Mouse (Mus musculus) ES-E14 (cell line): ENCODE results near the gene Ifnb1. TPM values are rescaled to one million over a fixed set of nuclear protein-coding genes. Genes with fewer than 3 reads are reported as not detected.

Source experiments
- DNase-seq: peaks from one replicate; pipeline ENCODE4 v3.0.0-alpha.2; 2013; ENCODE audit warnings: low read depth, low spot score
- H3K27ac ChIP-seq: 2 replicates; pipeline ENCODE4 v1.5.1; 2012; ENCODE audit warnings: low read depth, mild to moderate bottlenecking, low read length, moderate library complexity, mixed read lengths; ENCODE audit not compliant: poor library complexity, insufficient read depth, severe bottlenecking
- H3K36me3 ChIP-seq: 2 replicates; pipeline ENCODE4 v1.6.1; 2012; ENCODE audit warnings: mild to moderate bottlenecking, low read length, moderate library complexity, mixed read lengths; ENCODE audit not compliant: control insufficient read depth, poor library complexity, insufficient read depth, severe bottlenecking
- H3K4me1 ChIP-seq, 2 experiments: fragments of 150-350 bp in 1 of 2; sonication (generic) in 1 of 2; 2 replicates each; pipeline ENCODE4 v1.6.1; 2012; ENCODE audit warnings: low read length in 2 of 2, mild to moderate bottlenecking in 1 of 2, mixed read lengths in 1 of 2; ENCODE audit not compliant: control insufficient read depth in 2 of 2, insufficient read depth in 2 of 2, poor library complexity in 1 of 2
- H3K4me3 ChIP-seq, 2 experiments: fragments of 150-350 bp in 1 of 2; sonication (generic) in 1 of 2; 2 replicates each; pipeline ENCODE4 v1.5.1; 2012; ENCODE audit warnings: low read length in 2 of 2, low read depth in 1 of 2, mild to moderate bottlenecking in 1 of 2, mixed read lengths in 1 of 2; ENCODE audit not compliant: insufficient read depth in 1 of 2, poor library complexity in 1 of 2, severe bottlenecking in 1 of 2
- H3K9ac ChIP-seq: 2 replicates; pipeline ENCODE4 v1.6.1; 2012; ENCODE audit warnings: low read depth, mild to moderate bottlenecking, low read length, mixed read lengths; ENCODE audit not compliant: poor library complexity, insufficient read depth, severe bottlenecking
- H3K9me3 ChIP-seq: fragments of 150-350 bp; sonication (generic); 2 replicates; pipeline ENCODE4 v1.6.1; 2012; ENCODE audit warnings: low read depth, mild to moderate bottlenecking, low read length; ENCODE audit not compliant: control insufficient read depth, insufficient read depth
- CHD2 ChIP-seq: IDR thresholded peaks from 2 replicates; pipeline ENCODE4 v1.6.1; 2014; ENCODE audit warnings: mild to moderate bottlenecking, low read depth, low read length, inconsistent platforms
- HCFC1 ChIP-seq: IDR thresholded peaks from 2 replicates; pipeline ENCODE4 v1.6.1; 2012; ENCODE audit warnings: low read length, inconsistent platforms, borderline replicate concordance; ENCODE audit not compliant: insufficient read depth
- MAFK ChIP-seq: IDR thresholded peaks from 2 replicates; pipeline ENCODE4 v1.6.1; 2014; ENCODE audit warnings: mild to moderate bottlenecking, low read depth, low read length, inconsistent platforms; ENCODE audit not compliant: insufficient read depth
- ZC3H11A ChIP-seq: IDR thresholded peaks from 2 replicates; pipeline ENCODE4 v1.6.1; 2012; ENCODE audit warnings: low read depth, mild to moderate bottlenecking, inconsistent platforms, low read length, borderline replicate concordance
- ZNF384 ChIP-seq: IDR thresholded peaks from 2 replicates; pipeline ENCODE4 v1.6.1; 2012; ENCODE audit warnings: low read depth, low read length, inconsistent platforms
- in situ Hi-C, 2 experiments: fragments of 600-800 bp; cut with MboI; formaldehyde crosslinking; loops; one replicate each; pipeline ENCODE4 v1.15.1; 2025; ENCODE audit warnings: low sequenced_read_pairs in 2 of 2, inconsistent platforms in 1 of 2; ENCODE audit not compliant: unreplicated experiment in 2 of 2
- total RNA-seq: library from RNA; depleted of rRNA; stranded (reverse); fragments of 300-350 nt; gene quantifications from 2 replicates; pipeline ENCODE4 v1.2.3, GENCODE M21; 2012

The Ifnb1 gene
- total RNA-seq, 1 experiment = not detected

GRCm38 (mm10) chr4:88496321-88497018 lies 26.1 kb downstream of the Ifnb1 start:
- H3K36me3 ChIP-seq = no peaks in the 10 kb centered on the region
- no peaks in the 10 kb centered on the region for H3K9me3 ChIP-seq
- no peak overlapping the region for H3K9ac ChIP-seq
- DNase-seq = no peak
- TF ChIP-seq ZC3H11A (no peak), CHD2 (no peak), MAFK (no peak)
- H3K4me1 ChIP-seq = no peaks in the 10 kb centered on the region
- H3K27ac ChIP-seq = no peak overlapping the region
- no peak overlapping the region for H3K4me3 ChIP-seq
- in situ Hi-C loops = no loop called here

GRCm38 (mm10) chr4:88489622-88490021 lies 33.0 kb downstream of the Ifnb1 start:
- TF ChIP-seq CHD2 = no peak
- no peak for TF ChIP-seq HCFC1
- no peak for TF ChIP-seq ZC3H11A
- no peak for TF ChIP-seq ZNF384
- TF ChIP-seq MAFK = no peak
- no peak overlapping the region for H3K27ac ChIP-seq
- no peaks in the 10 kb centered on the region for H3K9me3 ChIP-seq
- DNase-seq = no peak
- in situ Hi-C loops = no loop called here
- H3K9ac ChIP-seq = no peak overlapping the region
- H3K4me1 ChIP-seq = no peaks in the 10 kb centered on the region
- H3K4me3 ChIP-seq = no peak overlapping the region
- no peaks in the 10 kb centered on the region for H3K36me3 ChIP-seq

GRCm38 (mm10) chr4:88488107-88488506 lies 34.5 kb downstream of the Ifnb1 start:
- Histone ChIP-seq H3K9me3 (no peaks in the 10 kb centered on the region), H3K4me1 (no peaks in the 10 kb centered on the region), H3K36me3 (no peaks in the 10 kb centered on the region), H3K27ac (no peak overlapping the region), H3K9ac (no peak overlapping the region), H3K4me3 (no peak overlapping the region)
- no peak for DNase-seq
- TF ChIP-seq MAFK = no peak
- TF ChIP-seq ZNF384 = no peak
- no peak for TF ChIP-seq CHD2
- no peak for TF ChIP-seq HCFC1
- TF ChIP-seq ZC3H11A = no peak
- in situ Hi-C loops = no loop called here

- no peak for DNase-seq
- in situ Hi-C loops = no loop called here
- H3K9ac ChIP-seq = no peak overlapping the region
- no peak for TF ChIP-seq ZNF384
- TF ChIP-seq MAFK = no peak
- TF ChIP-seq ZC3H11A = no peak
- TF ChIP-seq HCFC1 = no peak
- TF ChIP-seq CHD2 = no peak
- H3K27ac ChIP-seq = no peak overlapping the region
- no peaks in the 10 kb centered on the region for H3K36me3 ChIP-seq
- H3K9me3 ChIP-seq = no peaks in the 10 kb centered on the region
- no peak overlapping the region for H3K4me3 ChIP-seq
- H3K4me1 ChIP-seq = no peaks in the 10 kb centered on the region
Measured at GRCm38 (mm10) chr4:88480130-88480529, 42.4 kb downstream of the Ifnb1 start.

GRCm38 (mm10) chr4:88478809-88479186 lies 43.8 kb downstream of the Ifnb1 start:
- Histone ChIP-seq H3K9me3 (no peaks in the 10 kb centered on the region), H3K27ac (no peak overlapping the region), H3K4me3 (no peak overlapping the region), H3K9ac (no peak overlapping the region), H3K4me1 (no peaks in the 10 kb centered on the region), H3K36me3 (no peaks in the 10 kb centered on the region)
- TF ChIP-seq ZC3H11A (no peak), ZNF384 (no peak), HCFC1 (no peak), MAFK (no peak), CHD2 (no peak)
- in situ Hi-C loops = no loop called here
- no peak for DNase-seq
